Mouse (Mus musculus): ENCODE data around the gene Aimp1. TPM values are rescaled to one million over a fixed set of nuclear protein-coding genes. Genes with fewer than 3 reads are reported as not detected.

Aimp1 gene
- total RNA-seq (2022), result 10 to 100 TPM; 51.0 to 62.8 (median 54.2) TPM

GRCm38 (mm10) chr3:132684231-132684928, at the start of gene Aimp1:
Gene Aimp1 (minus strand): TSS chr3:132684370.
- DNase-seq (ENCODE audit: low spot score), result no peak

- DNase-seq (ENCODE audit: low spot score), result no peak
Observed at GRCm38 (mm10) chr3:132724326-132724725, 40.2 kb upstream of the Aimp1 start.

- DNase-seq (ENCODE audit: low spot score), result no peak
Observed at GRCm38 (mm10) chr3:132717316-132717715, 33.1 kb upstream of the Aimp1 start.

DNA sequence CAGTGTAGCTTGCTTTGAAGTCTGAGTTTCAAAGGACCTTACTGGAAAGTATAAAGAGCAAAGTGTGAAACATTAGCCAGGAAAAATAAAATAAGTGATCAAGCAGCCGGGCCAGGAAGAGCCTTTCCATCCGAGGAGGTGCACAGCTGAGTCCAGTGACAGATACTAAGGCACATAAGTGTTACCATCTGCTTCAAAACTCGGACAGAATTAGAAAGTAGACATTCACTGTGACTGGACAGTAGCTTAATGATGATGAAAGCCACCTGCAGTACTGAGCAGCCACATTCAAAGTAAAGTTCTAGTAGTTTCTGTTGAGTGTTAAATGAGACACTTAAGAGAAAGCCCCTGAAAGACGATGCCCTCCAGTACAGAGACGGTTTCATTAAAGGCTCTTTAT, 29.7 kb upstream of the Aimp1 start:
- DNase-seq (ENCODE audit: low spot score), result no peak

GRCm38 (mm10) chr3:132706977-132707376, 22.8 kb upstream of the Aimp1 start:
- no peak for DNase-seq (ENCODE audit: low spot score)

DNA sequence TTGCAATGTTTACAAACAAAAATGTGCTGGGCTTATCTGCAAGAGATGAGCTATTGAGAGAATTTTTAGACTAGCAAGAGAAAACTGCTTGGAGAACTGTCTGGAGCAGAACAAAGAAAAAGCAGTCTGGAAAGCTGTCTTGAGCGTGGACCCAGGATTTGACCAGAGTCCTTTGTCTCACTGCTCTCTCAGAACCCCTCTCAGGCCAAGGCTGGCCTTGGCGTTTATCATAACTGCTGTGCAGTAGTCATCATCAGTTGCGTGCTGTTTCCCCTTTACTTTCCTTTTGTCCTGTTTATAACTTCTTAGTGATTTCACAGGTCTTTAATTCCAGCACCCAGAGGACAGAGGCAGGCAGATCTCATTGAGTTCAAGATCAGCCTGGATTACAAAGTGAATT, 20.0 kb upstream of the Aimp1 start:
- DNase-seq (ENCODE audit: low spot score), result no peak

DNA sequence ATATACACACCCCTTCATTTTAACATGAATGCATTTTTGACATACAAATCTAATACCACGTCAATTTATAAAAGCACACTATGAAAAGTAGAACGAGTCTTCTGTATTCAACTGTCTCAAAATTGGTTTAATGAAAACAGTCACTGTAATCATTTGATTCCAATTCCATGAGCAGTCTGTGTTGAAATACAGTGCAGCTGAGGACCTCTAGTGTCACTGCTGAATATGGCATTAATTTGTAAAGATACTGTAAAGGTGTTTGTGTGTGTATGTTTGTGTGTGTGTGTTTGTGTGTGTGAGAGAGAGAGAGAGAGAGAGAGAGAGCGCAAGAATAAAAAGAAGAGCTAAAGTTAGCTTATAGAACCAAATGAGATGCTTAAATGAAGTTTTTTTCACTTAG, 17.2 kb upstream of the Aimp1 start:
- DNase-seq (ENCODE audit: low spot score), result no peak

GRCm38 (mm10) chr3:132683447-132684230, 531 bp downstream of the Aimp1 start, which contains the start of gene Tbck:
Gene Tbck (plus strand): TSS chr3:132684144.
- peak; percentile 92 for DNase-seq (ENCODE audit: low spot score)

- DNase-seq (ENCODE audit: low spot score), result no peak
Observed at GRCm38 (mm10) chr3:132677494-132677893, 6.7 kb downstream of the Aimp1 start.

- DNase-seq (ENCODE audit: low spot score), result no peak
Observed at GRCm38 (mm10) chr3:132655955-132656354, 28.2 kb downstream of the Aimp1 start.

- DNase-seq (ENCODE audit: low spot score), result no peak
Observed at GRCm38 (mm10) chr3:132653959-132654358, 30.2 kb downstream of the Aimp1 start.

DNA sequence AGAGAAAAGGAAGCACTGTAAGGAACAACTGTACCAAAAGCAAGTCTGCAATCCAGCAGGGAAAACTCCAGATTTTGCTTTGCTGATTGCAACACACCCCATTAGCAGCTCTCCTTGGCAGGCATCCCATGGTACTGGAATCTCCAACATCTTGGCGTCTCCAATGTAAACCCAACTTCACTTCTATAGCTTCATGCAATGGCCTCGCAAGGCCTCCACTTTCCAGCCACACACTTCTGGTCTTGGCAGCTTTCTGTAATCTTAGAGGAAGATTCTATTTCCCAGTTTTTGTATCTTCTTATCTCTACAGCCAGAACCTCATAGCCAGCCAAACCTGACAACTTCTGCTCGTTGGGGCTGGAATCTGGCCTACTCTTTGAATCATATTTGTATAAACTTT, 32.4 kb downstream of the Aimp1 start:
- peak; percentile 46 for DNase-seq (ENCODE audit: low spot score)

- DNase-seq (ENCODE audit: low spot score), result no peak
Observed at GRCm38 (mm10) chr3:132650191-132650590, 34.0 kb downstream of the Aimp1 start.

DNA sequence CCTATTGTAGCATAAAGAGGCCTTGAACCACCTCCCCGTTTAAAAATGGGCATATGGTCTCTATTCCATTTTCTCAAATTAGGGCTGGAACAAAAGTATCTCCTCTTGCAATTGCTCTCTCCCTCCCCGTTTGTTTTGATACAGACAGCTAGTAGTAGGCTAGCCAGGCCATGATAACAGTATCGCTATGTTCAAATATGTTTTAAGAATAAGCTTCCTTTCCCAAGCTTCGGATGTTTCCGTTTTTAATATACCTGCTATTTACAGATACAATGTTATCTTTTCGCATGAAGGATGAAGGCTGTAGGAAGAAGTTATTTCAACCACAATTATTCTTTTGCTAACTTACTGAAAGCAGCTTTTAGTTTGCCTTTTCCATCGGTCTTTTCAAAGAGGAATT, 34.8 kb downstream of the Aimp1 start:
- no peak for DNase-seq (ENCODE audit: low spot score)

DNA sequence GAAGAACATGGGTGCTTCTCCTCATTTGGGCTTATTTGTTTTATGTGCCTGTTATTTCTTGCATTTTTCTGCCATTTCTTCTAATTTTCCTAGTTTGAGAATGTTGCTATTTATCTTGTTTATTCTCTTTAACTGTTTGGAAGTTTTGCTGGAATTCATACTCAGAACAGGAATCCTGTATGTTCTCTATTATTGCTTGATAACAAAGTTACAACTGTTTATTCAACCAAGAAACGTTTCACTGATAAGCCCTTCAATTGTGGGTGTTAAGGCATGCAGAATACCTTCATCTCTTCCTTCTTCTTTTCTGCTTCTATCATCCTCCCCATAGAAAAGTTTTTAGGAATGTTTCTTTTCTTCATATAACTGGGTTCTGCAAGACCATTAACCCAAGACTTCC, 37.4 kb downstream of the Aimp1 start:
- no peak for DNase-seq (ENCODE audit: low spot score)

DNA sequence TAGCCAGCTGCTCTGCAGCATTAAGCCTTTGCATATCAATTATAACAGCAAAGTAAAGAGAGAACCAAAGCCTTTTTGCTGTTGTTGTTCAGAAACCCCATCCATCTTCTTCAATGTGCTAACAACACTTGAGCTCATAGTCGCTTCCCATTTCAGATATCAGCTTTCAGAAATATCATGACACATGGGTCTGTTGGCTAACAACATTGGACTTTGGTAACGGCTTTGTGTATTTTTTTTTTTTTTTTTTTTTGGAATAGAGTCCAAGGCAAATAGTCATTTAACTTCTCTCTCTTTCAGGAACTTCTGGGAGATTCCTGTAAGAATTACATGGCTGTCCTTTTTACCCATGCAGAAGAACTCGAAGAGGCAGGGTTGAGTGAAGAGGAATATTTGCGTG, 40.1 kb downstream of the Aimp1 start:
- no peak for DNase-seq (ENCODE audit: low spot score)

GRCm38 (mm10) chr3:132637080-132637479, 47.1 kb downstream of the Aimp1 start:
- DNase-seq (ENCODE audit: low spot score), result no peak

DNA sequence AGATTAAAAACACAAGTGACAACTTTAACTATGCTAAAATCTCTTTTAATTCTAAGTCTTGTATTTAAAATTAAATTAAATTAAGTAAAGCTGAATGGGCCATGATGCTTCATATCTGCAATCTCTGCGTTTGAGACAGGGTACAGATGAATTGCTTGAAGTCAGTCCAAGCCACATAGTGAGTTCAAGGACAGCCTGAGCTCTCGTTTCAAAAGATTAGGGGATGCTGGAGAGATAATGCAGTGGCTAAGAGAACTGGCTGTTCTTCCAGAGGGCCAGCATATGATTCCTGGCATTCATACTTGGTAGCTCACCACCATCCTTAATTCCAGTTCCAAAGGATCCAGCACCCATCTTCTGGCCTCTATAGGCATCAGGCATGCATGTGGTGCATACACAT, 50.9 kb downstream of the Aimp1 start:
- DNase-seq (ENCODE audit: low spot score), result no peak

DNA sequence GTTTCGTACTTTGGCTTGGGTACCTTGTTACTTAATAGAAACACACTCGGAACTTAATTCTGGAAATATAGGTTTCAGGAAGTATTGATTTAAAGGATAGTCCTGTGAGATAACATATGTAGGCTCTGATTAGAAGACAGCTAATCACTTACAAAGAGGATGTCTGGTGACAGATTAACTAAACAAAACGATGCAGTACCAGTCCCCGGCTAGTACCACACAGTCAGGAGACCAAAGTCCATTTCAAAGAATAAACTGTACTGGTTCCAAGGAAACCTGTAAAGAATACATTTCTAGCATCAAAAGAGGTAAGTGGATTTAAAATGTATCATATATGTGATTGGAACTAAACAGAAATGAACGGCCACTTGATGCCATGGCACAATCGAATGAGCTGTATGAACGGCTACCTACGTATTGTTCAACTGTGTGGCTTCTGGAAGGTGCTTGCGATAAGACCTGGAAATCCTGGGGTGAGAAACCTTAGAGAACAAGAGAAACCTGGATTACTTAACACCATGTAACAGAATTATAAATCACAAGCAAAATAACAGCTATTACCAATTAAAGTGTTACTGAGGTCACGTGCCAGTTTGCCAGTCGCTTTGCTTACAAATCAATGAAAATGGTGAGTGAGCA, 54.5 kb downstream of the Aimp1 start, which contains the start of gene Gimd1:
Gene Gimd1, plus strand, starts transcription at position 220 of the 639 bp plus-strand sequence.
- no peak for DNase-seq (ENCODE audit: low spot score)

- DNase-seq (ENCODE audit: low spot score), result no peak
Observed at GRCm38 (mm10) chr3:132628741-132629140, 55.4 kb downstream of the Aimp1 start.
